Mouse (Mus musculus) heart, postnatal 0 days (tissue): ENCODE measurements around the gene Syndig1.

Experiments used
- CTCF ChIP-seq: IDR thresholded peaks from 2 replicates; pipeline ENCODE4 v1.5.1; 2016; ENCODE audit warnings: antibody characterized with exemption, control low read depth, low read depth
- EP300 ChIP-seq: IDR thresholded peaks from 2 replicates; pipeline ENCODE4 v1.6.1; 2016; ENCODE audit warnings: antibody characterized with exemption, low read depth

- TF ChIP-seq CTCF (no peak), EP300 (no peak)
Observed at GRCm38 (mm10) chr2:149899615-149900014, 70.6 kb downstream of the Syndig1 start.
